Mouse (Mus musculus): ENCODE measurements at regions not wholly inside any gene's neighbourhood (a gene's known extent, or its start where the extent isn't known, plus 50 kb on each side); places are given as distances from the start of the nearest gene placed in this dataset.

- DNase-seq (ENCODE audit: extremely low spot score, low read depth, low spot score): no peak
These were observed 101.2 kb upstream of the Chrm2 start for GRCm38 (mm10) chr6:36286664-36287063.

DNA sequence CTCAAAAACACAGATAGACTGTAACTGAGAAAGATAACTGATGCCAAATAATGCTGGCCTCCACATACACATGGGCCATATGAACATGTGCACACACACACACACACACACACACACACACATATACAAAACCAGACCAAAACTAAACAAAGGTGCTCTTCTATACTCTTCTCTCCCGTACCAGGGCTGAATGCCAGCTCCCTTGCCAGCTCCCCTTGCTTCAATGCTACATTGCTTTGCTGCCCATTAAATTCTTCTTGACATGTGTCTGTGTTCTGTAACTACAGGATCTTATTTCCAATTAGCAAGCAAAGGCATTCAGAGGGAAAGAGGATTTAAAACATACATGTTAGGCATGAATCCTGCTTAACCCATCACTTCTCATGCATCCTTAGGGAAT is 74.3 kb upstream of the Chrm2 start:
- no peak for DNase-seq (ENCODE audit: extremely low spot score, low read depth, low spot score)
